Mouse (Mus musculus) lung, postnatal 36 days (tissue): ENCODE measurements around the gene Timp3.

Experiments
- DNase-seq: peaks from one replicate; pipeline ENCODE4 v3.0.0; 2022; ENCODE audit warnings: mixed read lengths

Timp3 gene

DNA sequence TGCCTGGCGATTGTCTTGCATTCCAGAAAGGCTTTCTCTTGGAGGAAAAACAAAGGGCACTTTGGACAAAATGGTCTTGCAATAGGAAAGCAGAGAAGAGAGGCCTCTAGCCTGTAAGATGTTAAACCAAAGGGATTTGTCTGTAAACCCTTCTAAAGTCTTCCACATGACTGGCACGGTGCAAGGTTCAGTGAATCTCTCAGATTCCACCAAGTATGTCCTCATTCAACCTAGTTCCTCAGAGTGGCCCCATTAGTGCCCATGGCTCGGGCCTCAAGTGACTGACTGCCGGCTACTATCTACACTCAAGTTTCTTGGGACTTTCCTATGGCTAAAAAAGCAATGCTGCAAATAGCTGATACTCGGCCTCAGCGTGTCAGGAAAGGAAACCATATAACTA lies 1.8 kb upstream of the Timp3 start:
- no peak for DNase-seq

DNA sequence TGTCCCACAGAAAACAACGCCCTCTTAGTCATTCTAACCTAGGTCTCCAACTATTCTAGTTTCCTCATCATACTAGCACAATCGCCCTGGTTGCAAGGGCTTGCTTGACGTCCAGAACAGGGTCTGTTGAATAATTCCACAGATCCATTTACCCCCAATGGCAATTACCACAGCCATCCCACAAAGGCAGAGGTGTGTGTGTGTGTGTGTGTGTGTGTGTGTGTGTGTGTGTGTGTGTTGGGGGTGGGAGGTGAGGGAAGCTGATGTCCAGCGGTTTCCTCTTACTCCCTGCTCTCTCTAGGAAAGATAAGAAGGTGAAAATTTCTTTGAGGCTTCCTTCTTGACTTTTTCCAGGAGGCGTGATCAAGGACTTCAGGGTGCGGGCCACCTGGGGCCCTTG lies 377 bp upstream of the Timp3 start:
- no peak for DNase-seq

- DNase-seq: no peak
Measured at GRCm38 (mm10) chr10:86301117-86301490, 932 bp downstream of the Timp3 start.

- peak; percentile 40 for DNase-seq
Measured at GRCm38 (mm10) chr10:86301593-86302317, 1.6 kb downstream of the Timp3 start.

GRCm38 (mm10) chr10:86302318-86302648 lies 2.1 kb downstream of the Timp3 start:
- DNase-seq: peak; percentile 27

DNA sequence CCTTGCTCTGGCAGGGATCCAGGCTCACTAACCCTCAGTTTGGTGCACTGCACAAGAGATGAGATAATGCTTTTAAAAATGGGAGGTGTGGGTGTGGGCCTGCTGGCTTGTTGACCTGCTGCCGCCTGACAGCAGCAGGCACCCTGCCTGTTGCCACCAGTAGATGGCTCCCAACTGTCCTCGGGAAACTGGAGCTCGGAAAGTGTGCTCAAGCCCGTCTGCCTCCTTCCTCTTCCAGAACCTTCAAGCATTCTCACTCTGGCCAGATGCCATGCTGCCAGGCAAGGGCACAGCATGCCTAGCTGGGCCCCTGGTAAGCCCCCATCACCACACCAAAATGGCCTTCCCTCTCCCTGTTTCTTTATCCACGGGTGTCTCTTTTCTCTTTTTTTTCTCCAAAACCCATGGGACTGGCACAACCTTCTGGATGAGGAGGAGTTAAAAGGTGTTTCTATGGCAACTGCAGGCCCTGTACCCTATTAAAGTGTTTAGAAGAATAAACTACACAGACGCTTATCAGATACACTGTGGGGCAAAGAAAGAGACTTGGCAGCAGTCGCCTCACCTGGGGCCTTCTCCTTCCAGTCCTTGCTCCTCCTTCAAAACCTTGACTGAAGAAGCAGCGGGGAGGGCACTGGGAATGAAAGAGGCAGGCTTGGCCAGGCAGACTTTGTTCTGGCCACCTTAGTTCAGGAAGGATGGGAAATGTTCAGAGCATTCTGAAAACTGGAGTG lies 2.8 kb downstream of the Timp3 start:
- peak; percentile 92 for DNase-seq

DNA sequence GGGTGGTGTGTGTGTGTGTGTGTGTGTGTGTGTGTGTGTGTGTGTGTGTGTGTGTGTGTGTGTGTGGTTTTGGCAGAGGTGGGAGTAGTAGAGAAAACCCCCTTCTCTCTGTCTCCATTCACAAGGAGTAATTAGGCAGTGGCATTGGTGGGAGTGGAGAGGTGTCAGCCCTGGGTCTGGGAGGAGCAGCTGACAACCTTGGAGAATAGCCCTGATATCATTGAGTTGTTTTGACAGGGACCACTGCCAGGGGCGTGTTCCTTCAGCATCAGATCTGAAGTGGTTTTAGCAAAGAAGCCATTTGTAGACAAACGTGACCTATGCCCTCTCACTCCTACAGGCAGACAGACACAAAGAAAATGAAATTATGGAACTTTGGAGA lies 3.3 kb downstream of the Timp3 start:
- no peak for DNase-seq

DNA sequence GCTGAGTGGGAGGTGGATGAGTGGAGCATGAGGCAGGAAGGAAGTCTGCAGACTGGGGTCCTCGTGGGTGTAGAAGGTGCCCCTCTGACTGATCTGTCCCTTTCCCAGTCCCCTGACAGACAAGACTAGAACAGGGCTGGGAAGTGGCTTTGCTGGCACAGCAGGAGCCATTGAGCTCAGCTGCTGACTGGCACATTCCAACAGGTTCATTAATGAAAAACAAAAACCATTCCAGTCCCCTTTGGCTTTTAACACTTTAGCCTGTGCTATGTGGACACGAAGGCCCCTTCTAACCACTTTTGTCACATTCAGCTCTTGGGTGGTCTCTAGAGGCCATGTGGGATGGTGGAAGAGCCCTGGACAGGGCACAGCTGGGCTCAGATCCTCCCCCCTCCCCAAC lies 4.4 kb downstream of the Timp3 start:
- DNase-seq: no peak

GRCm38 (mm10) chr10:86307235-86307634 lies 7.1 kb downstream of the Timp3 start:
- peak; percentile 54 for DNase-seq

GRCm38 (mm10) chr10:86310527-86310926 lies 10.4 kb downstream of the Timp3 start:
- DNase-seq: peak; percentile 86

DNA sequence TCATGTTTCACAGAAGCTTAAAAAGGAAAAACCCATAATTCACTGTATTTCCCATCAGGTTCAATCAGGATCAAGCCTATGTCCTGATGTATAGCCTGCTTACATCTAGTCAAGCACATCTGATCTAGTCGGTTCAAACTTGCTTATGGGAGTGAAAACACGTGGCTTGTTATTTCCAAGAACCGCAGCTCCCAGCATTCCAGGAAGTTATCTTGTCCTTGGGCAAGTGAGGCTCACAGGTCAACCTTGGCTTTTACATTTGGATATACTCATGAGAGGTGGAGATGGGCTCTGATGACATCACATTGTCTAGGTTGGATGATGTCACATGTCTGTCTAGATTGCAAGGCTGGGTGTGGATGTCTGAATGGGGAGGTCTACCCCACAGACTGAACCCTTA lies 12.8 kb downstream of the Timp3 start:
- no peak for DNase-seq

DNA sequence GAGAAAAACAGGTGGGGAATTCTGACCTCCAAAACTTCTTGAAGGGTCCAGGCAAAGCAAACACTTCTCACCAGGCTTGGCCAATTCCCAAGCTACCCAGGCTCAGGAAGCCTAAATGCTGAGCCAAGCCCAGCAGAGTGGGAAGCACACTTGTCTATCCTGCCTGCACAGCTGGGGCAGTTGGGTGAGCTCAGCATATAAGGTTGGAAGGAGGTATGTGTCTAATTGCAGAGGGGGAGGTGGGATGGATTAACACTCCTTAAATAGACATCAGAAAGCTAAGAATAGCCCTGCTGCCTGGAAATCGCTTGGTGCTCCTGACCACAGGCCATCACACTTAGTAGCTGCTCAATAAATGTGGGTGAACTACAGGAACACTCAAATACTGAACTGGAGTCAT lies 13.3 kb downstream of the Timp3 start:
- DNase-seq: no peak

DNA sequence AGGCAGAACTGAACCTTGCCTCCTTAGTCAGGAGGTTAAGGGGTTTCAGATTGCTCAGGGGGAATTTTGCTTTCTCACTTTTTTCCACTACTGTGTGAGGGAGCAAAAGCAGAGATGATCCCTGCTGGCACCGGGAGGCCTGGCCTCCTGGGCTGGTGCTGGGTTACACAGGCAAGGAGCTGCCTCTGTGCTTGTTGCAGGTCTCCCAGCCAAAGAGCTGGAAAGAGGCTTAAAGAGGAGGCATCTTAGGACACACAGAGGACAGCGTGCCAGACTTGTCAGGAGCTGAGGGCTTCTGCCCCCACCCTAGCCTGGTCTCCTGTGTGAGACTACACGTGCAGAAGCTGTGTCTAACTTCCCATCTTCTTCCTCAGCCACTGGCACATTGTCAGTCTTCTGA lies 15.3 kb downstream of the Timp3 start:
- no peak for DNase-seq

DNA sequence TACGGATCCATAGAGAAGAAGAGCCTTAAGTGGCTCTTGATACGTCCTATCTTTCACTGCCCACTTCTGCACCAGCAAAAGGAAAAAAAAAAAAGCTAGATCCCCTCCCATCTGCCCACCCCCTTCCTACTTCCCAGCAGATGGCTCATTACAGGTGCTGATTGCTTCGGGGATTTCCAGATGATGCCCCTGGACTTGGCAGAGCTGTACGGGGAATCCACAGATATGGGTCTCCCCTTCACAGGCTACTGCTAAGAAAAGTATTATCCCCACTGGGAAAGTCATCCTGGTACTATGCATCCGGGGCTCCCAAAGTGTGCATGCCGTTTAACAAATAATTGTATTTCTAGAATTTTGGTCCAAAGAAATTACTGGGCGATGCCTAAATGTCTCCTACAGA lies 17.5 kb downstream of the Timp3 start:
- no peak for DNase-seq

DNA sequence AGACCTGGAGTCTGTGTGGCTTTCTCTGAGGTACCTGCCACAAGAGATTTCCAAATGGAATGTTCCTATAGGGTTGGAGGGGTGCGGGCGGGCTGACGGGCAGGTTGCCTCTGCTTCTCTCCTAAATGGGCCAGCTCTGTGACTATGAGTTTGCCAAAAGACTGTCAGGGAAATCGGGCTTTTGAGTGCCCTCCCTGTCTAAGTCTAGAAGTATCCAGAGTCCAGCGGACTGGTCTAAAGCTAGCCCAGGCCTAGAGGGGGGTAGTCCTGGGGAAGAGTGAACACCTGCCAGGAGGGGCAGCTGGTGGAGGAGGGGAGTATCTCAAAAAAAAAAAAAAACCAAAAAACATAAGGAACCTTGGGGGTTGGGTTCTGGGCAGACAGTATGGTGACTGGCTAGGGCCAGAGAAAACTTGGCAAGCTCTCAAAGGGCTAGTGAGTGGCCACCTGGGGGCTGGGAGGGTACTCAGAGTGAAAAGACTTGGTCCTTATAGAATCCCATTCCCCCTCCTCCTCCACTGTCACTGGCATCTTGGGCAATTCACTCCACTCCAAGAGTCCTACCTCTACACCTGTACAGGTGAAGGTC lies 18.5 kb downstream of the Timp3 start:
- DNase-seq: no peak

- DNase-seq: no peak
Measured at GRCm38 (mm10) chr10:86319526-86319925, 19.4 kb downstream of the Timp3 start.

GRCm38 (mm10) chr10:86320204-86320603 lies 20.0 kb downstream of the Timp3 start:
- no peak for DNase-seq

GRCm38 (mm10) chr10:86321194-86321593 lies 21.0 kb downstream of the Timp3 start:
- no peak for DNase-seq

GRCm38 (mm10) chr10:86322006-86322405 lies 21.8 kb downstream of the Timp3 start:
- DNase-seq: no peak

GRCm38 (mm10) chr10:86323275-86323994 lies 23.3 kb downstream of the Timp3 start:
- no peak for DNase-seq

DNA sequence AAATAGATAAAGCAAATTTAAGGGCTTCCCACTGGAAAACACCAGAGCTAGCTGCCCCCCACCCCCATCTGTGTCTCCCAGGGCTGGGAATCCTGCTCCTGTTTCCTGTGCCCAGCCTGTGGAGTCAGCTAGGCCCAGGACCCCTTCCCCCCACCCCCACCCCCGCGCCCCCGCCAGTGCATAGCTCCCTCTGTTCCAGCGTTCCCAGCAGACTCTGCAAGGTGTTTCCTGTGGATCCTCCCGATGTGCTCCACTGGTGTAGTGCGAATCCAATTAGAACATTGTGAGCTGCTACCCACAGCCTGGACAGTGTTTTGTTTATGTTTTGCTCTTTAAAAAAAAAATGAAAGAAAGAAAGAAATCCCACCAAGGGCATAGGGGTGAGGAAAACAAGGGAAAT lies 25.1 kb downstream of the Timp3 start:
- no peak for DNase-seq

- DNase-seq: no peak
Measured at GRCm38 (mm10) chr10:86328143-86328542, 28.0 kb downstream of the Timp3 start.

- peak; percentile 61 for DNase-seq
Measured at GRCm38 (mm10) chr10:86328691-86329090, 28.5 kb downstream of the Timp3 start.
